Mouse (Mus musculus) brain, embryonic 14.5 days (tissue): Measurements from ENCODE around the gene Dpf3.

Experiments
- CTCF ChIP-seq: fragments of 200-500 bp; IDR thresholded peaks from 2 replicates; pipeline ENCODE4 v1.5.1; 2012; ENCODE audit warnings: inconsistent platforms, mild to moderate bottlenecking, moderate library complexity, borderline replicate concordance; ENCODE audit not compliant: insufficient read depth, insufficient read length; ENCODE audit errors: extremely low read depth
- POLR2A ChIP-seq: fragments of 200-500 bp; IDR thresholded peaks from 2 replicates; pipeline ENCODE4 v1.6.1; 2012; ENCODE audit warnings: mild to moderate bottlenecking, inconsistent platforms, borderline replicate concordance; ENCODE audit not compliant: poor library complexity, insufficient read depth, insufficient read length, severe bottlenecking; ENCODE audit errors: extremely low read depth

DNA sequence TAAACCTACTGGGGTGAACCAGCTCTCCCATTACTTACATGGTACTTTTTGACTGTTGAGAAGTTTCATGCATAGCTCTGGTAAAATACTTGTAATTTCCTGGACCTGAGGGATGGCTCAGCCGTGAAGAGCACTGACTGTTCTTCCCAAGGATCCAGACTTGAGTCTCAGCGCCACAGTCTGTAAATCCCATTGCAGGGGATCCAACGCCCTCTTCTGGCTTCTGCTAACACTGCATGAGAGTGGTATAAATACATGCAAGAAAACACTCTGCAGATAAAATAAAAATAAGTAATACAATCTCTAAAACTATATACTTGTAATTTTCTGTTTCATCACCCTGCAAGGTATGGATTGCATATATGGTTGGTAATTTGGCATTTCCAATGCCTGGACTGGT lies 10.4 kb upstream of the Dpf3 start:
- TF ChIP-seq CTCF: no peak
- no peak for TF ChIP-seq POLR2A
